Mouse (Mus musculus) heart, postnatal 0 days (tissue): ENCODE results near the gene Rbms3. TPM values are rescaled to one million over a fixed set of nuclear protein-coding genes. Genes with fewer than 3 reads are reported as not detected.

Experiments
- ATAC-seq: fragments of 200-750 bp; cut with Nextera tagmentation; 2 replicates; pipeline ENCODE4 v1.8.0; 2017; ENCODE audit warnings: low read depth, moderate number of reproducible peaks, moderate library complexity; ENCODE audit not compliant: insufficient read depth
- DNase-seq: peaks from one replicate; pipeline ENCODE4 v3.0.0-alpha.2; 2016; ENCODE audit warnings: low spot score
- H3K27ac ChIP-seq: fragments of 300-500 bp; sonication (generic); 2 replicates; pipeline ENCODE4 v1.5.1; 2014; ENCODE audit warnings: low read depth, mild to moderate bottlenecking
- H3K27me3 ChIP-seq: fragments of 300-500 bp; sonication (generic); 2 replicates; pipeline ENCODE4 v1.6.1; 2014; ENCODE audit warnings: low read length, mixed read lengths; ENCODE audit not compliant: control insufficient read depth, insufficient read depth
- H3K36me3 ChIP-seq: fragments of 300-500 bp; sonication (generic); replicated peaks from 2 replicates; pipeline ENCODE4 v1.6.1; 2014; ENCODE audit warnings: low read length, mixed read lengths; ENCODE audit not compliant: control insufficient read depth, insufficient read depth
- H3K4me1 ChIP-seq: fragments of 300-500 bp; sonication (generic); 2 replicates; pipeline ENCODE4 v1.6.1; 2014; ENCODE audit warnings: antibody characterized with exemption; ENCODE audit not compliant: control insufficient read depth, insufficient read depth
- H3K4me2 ChIP-seq: fragments of 300-500 bp; sonication (generic); 2 replicates; pipeline ENCODE4 v1.6.1; 2014; ENCODE audit warnings: low read depth, mild to moderate bottlenecking, low read length, moderate library complexity
- H3K4me3 ChIP-seq: fragments of 300-500 bp; sonication (generic); 2 replicates; pipeline ENCODE4 v1.5.1; 2014; ENCODE audit warnings: low read depth, low read length
- H3K9ac ChIP-seq: fragments of 300-500 bp; sonication (generic); replicated peaks from 2 replicates; pipeline ENCODE4 v1.6.1; 2014; ENCODE audit warnings: low read depth, low read length, mixed read lengths
- H3K9me3 ChIP-seq: fragments of 300-500 bp; sonication (generic); replicated peaks from 2 replicates; pipeline ENCODE4 v1.6.1; 2016; ENCODE audit warnings: low read length; ENCODE audit not compliant: control insufficient read depth
- CTCF ChIP-seq: IDR thresholded peaks from 2 replicates; pipeline ENCODE4 v1.5.1; 2016; ENCODE audit warnings: antibody characterized with exemption, control low read depth, low read depth
- EP300 ChIP-seq: IDR thresholded peaks from 2 replicates; pipeline ENCODE4 v1.6.1; 2016; ENCODE audit warnings: antibody characterized with exemption, low read depth
- WGBS: fragments of 180-500 bp; shearing (Covaris S2); extraction: QIAGEN DNeasy Blood & Tissue Kit; methylation state at CpG from one replicate; pipeline ENCODE4 v1.1.7; 2014; 5-methylcytosine and 5-hydroxymethylcytosine counted together
- polyA plus RNA-seq: library from polyadenylated mRNA; unstranded; fragments of >200 nt; fragmentation: Nextera tagmentation; extraction: Ambion mirVana; gene quantifications from 2 replicates; pipeline ENCODE4 v1.2.1, GENCODE M21; 2015
- total RNA-seq: library from RNA; depleted of rRNA; stranded (reverse); fragments of >200 nt; gene quantifications from 2 replicates; pipeline ENCODE4 v1.2.3, GENCODE M21; 2014; ENCODE audit warnings: low replicate concordance

The Rbms3 gene
- total and polyA plus RNA-seq, 2 experiments from 2014 or later, result 18.2 to 75.3 TPM

DNA sequence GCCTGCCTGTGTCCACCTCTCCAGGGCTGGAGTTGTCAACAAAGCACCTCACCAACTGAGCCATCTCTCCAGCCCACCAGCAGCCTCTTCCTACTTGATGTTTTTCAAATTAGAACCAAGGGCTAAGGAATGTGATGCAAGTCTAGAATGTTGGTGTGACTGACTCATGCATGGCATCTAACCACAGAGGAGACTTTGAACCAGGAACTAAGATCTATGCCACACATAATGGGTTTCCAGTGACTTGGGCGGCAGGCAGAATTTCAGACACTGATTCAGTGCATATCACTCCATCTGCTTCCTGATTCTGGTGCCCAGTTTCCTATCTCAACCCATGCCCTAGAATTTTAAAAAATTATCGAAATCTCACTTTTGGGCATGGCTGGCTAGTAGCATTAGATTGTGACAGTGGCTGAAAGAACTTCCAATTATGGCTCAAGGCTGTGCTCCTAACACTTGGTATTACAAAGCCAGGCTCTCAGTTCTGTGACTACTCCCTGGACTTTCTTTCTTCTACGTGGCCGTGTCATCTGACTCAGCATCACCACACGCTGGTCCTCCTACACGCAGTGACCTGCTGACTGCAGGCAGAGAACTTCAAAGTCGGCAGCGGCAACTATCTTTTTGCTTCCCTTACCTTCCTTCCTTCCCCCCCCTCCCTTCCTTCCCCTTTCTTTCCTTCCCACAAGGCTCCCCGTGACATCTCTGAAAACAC, 613.0 kb downstream of the Rbms3 start:
- Histone ChIP-seq H3K4me1 (no peaks in the 10 kb centered on the region), H3K27me3 (no peaks in the 10 kb centered on the region), H3K9me3 (no peaks in the 10 kb centered on the region), H3K4me3 (no peak overlapping the region), H3K4me2 (no peak overlapping the region), H3K9ac (no peak overlapping the region), H3K27ac (no peak overlapping the region), H3K36me3 (no peaks in the 10 kb centered on the region)
- no peak for DNase-seq
- 76% methylated on average over 9 of the region's 9 CpGs for WGBS
- ATAC-seq, result no peak
- TF ChIP-seq CTCF, result no peak
- TF ChIP-seq EP300, result no peak

DNA sequence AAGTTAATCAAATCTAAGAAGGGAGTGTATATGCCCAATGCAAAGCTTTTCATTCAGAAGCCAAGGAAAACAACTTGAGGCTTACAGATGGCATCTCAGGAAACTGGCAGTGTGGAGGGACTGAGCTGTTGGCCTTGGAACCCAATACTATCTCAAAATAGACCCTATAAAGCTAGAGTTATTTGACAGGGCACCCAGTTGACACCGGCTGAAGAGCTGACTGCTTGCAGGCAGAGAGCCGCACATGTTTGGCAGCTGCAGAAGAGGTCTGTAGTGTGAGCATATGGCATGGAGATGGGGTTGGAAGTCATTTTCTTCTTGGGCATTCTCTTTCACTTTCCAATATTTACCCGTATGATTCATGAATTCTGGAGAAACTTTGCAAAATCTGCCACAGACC, 616.3 kb downstream of the Rbms3 start:
- Histone ChIP-seq H3K4me1 (peaks cover 3% of the 10 kb centered on the region; the same call in 1 of the 2 replicates), H3K9ac (no peak overlapping the region), H3K9me3 (no peaks in the 10 kb centered on the region), H3K4me2 (no peak overlapping the region), H3K27me3 (no peaks in the 10 kb centered on the region), H3K27ac (no peak overlapping the region), H3K4me3 (no peak overlapping the region), H3K36me3 (no peaks in the 10 kb centered on the region)
- DNase-seq (no peak), ATAC-seq (no peak)
- TF ChIP-seq EP300, result no peak
- TF ChIP-seq CTCF, result no peak
- WGBS, result 77% methylated on average over 3 of the region's 3 CpGs

DNA sequence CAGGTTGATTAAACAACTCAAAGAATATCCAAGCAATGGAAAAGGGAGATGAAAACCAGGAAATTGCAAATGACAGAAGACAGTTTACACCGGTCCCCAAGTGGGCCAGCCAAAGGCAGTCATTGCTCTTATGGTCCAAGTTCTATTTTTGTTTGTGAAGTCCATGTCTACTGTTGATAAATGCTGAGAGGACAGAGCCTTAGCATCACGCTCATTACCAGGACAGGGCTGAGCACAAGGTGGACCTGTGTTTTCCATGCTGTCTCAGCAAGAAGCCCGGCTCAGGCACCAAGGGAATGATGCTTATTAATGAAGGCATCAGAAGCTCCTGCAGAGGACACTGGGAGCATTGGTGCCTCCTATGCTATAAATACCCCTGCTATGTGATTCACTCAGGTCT, 618.9 kb downstream of the Rbms3 start:
- H3K4me1 ChIP-seq, result peaks cover 3% of the 10 kb centered on the region; the same call in 1 of the 2 replicates
- H3K27me3 ChIP-seq, result no peaks in the 10 kb centered on the region
- no peak overlapping the region for H3K4me2 ChIP-seq
- no peak overlapping the region for H3K4me3 ChIP-seq
- ATAC-seq (no peak), DNase-seq (no peak)
- H3K27ac ChIP-seq, result no peak overlapping the region
- TF ChIP-seq CTCF (no peak), EP300 (no peak)
- H3K9me3 ChIP-seq, result no peaks in the 10 kb centered on the region
- H3K9ac ChIP-seq, result no peak overlapping the region
- 73% methylated on average over 3 of the region's 3 CpGs for WGBS
- H3K36me3 ChIP-seq, result no peaks in the 10 kb centered on the region

DNA sequence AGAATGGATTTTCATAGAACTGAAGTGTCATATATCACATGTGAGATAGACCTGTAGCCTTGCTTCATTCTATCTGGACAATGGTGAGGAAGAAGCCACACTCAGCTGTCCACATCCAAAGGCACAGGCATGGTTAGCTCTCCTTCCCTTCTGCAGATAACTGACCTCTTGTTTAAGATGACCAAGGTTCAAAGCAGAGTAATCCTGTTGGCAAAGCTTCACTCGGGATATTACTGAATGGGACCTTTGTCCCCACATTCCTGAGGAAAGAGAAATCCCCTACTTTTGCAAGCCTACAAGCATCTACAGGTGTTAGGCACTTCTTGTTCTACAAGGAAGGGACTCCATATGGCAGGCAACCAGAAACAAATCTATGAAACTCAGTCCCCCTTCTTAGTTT, 621.5 kb downstream of the Rbms3 start:
- ATAC-seq (no peak), DNase-seq (no peak)
- Histone ChIP-seq H3K4me1 (peaks cover 3% of the 10 kb centered on the region; the same call in 1 of the 2 replicates), H3K4me2 (no peak overlapping the region), H3K36me3 (no peaks in the 10 kb centered on the region), H3K27ac (no peak overlapping the region), H3K9me3 (no peaks in the 10 kb centered on the region), H3K27me3 (no peaks in the 10 kb centered on the region), H3K4me3 (no peak overlapping the region), H3K9ac (no peak overlapping the region)
- 74% methylated on average over 1 of the region's 1 CpGs for WGBS
- TF ChIP-seq CTCF, result no peak
- TF ChIP-seq EP300, result no peak

DNA sequence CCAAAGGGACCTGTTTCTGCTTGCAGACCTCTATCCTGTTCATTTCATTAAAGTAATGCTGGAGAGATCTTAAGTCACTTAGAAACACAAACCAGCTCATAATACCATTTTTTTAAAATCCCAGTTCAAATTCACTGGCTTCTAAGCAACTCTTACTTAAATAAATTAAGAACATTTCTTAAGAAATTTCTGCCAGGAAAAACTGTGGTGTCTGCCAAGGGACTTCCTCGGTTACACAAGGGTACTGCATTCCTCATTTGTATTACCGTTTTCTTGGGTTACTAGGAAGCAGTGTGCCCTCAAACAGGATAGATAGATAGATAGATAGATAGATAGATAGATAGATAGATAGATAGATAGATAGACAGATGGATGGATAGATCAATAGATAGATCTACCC, 627.6 kb downstream of the Rbms3 start:
- Histone ChIP-seq H3K36me3 (no peaks in the 10 kb centered on the region), H3K9ac (no peak overlapping the region), H3K4me3 (no peak overlapping the region), H3K4me1 (no peaks in the 10 kb centered on the region), H3K9me3 (no peaks in the 10 kb centered on the region), H3K27me3 (no peaks in the 10 kb centered on the region), H3K4me2 (no peak overlapping the region), H3K27ac (no peak overlapping the region)
- no peak for DNase-seq
- no peak for ATAC-seq
- 63% methylated on average over 2 of the region's 2 CpGs for WGBS
- TF ChIP-seq CTCF, result no peak
- TF ChIP-seq EP300, result no peak

DNA sequence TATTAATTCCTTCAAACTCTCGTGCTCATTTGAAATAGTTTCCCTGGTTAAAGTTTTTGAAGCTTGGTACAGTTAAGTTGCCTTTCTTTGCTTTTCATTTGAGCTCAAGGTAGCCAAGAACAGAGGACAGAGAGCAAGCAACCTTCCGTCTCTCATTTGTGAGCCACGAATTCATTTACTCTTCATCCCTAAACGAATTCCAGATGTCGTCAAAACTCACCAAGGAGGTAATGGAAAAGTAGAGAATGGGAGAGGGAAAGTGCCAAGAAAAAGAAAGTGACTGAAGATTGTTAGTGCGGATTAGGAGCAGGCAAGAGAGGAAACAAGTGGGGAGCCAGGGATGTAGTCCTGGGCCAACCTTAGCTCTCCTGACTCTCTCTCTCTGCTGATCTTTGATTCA, 630.5 kb downstream of the Rbms3 start:
- TF ChIP-seq EP300 (no peak), CTCF (no peak)
- DNase-seq (no peak), ATAC-seq (no peak)
- Histone ChIP-seq H3K4me1 (no peaks in the 10 kb centered on the region), H3K27me3 (no peaks in the 10 kb centered on the region), H3K4me3 (no peak overlapping the region), H3K4me2 (no peak overlapping the region), H3K27ac (no peak overlapping the region), H3K9me3 (no peaks in the 10 kb centered on the region), H3K9ac (no peak overlapping the region), H3K36me3 (no peaks in the 10 kb centered on the region)
- WGBS, result 64% methylated on average over 6 of the region's 6 CpGs
